Mouse (Mus musculus) heart, postnatal 0 days (tissue): ENCODE measurements around the gene Atxn7l1.

Experiments used
- CTCF ChIP-seq: IDR thresholded peaks from 2 replicates; pipeline ENCODE4 v1.5.1; 2016; ENCODE audit warnings: antibody characterized with exemption, control low read depth, low read depth
- EP300 ChIP-seq: IDR thresholded peaks from 2 replicates; pipeline ENCODE4 v1.6.1; 2016; ENCODE audit warnings: antibody characterized with exemption, low read depth

- TF ChIP-seq CTCF (no peak), EP300 (no peak)
These were observed 36.6 kb downstream of the Atxn7l1 start for GRCm38 (mm10) chr12:33184137-33184536.
